11 mouse cellular contexts compared by ENCODE assay signal in the genomic region with DNA sequence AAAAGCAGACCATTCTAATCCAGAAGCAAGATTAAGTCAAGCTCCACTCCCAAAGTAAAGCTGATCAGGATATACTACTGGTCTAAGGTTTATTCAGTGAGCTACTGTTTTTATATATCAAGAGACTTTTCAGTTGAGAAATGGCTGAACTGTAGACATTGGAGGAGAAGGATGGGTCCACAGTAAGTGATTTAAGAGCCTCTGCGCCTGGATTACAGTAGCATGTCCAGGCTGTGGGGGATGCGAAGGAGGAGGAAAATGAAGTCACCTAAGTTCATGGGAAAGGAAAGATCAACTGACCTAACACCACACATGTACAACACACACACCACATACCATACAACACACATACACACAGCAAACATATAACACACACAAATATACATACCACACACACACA. TPM values are rescaled to one million over a fixed set of nuclear protein-coding genes. Genes with fewer than 3 reads are reported as not detected.
DNase-seq lines count a peak whose midpoint lies in the region; ATAC-seq lines count a peak whose summit lies in the region.
"Had no signal": no experiment of that assay in that cellular context is flagged by ENCODE, and none has a peak within 500 bp of the region (broad histone marks: within the 10 kb centered on the region; RNA-seq: fewer than 3 reads in every experiment).

No protein-coding gene starts in this region.

- peaks cover 54% of the 10 kb centered on the region for H3K4me1 ChIP-seq in heart, embryonic 12.5 days (replicated peaks)
- H3K4me1 ChIP-seq in midbrain, embryonic 10.5 days, result peaks cover 13% of the 10 kb centered on the region
- H3K4me1 ChIP-seq in midbrain, embryonic 15.5 days, result peaks cover 12% of the 10 kb centered on the region
- peaks cover 4% of the 10 kb centered on the region; the same call in 1 of the 2 replicates for H3K4me1 ChIP-seq in limb, embryonic 11.5 days (ENCODE audit: control insufficient read depth, insufficient read depth, low read length)

- peak overlapping the region; percentile 89 for H3K9ac ChIP-seq in heart, embryonic 12.5 days
- H3K9ac ChIP-seq in midbrain, embryonic 15.5 days, result no peak overlapping the region
- no peak overlapping the region for H3K9ac ChIP-seq in limb, embryonic 11.5 days (ENCODE audit: low read length)

- DNase-seq in heart, postnatal 36 days, result no peak
- DNase-seq in midbrain, embryonic 10.5 days (ENCODE audit: low spot score), result no peak
- no peak for DNase-seq in limb, embryonic 11.5 days (ENCODE audit: low spot score)
- DNase-seq in spleen, postnatal 36 days (ENCODE audit: low spot score in 2 of 2), result no peak
- DNase-seq in spleen, postnatal 4 days (ENCODE audit: low spot score in 2 of 2), result no peak
- no peak for DNase-seq in testis, postnatal 14 days (ENCODE audit: low spot score)
- DNase-seq: gastrocnemius, postnatal 36 days; lung, postnatal 36 days had no signal

- 29% methylated on average over 2 of the region's 2 CpGs for WGBS in heart, embryonic 12.5 days
- 78% methylated on average over 2 of the region's 2 CpGs for WGBS in midbrain, embryonic 10.5 days
- WGBS in midbrain, embryonic 15.5 days, result 72% methylated on average over 2 of the region's 2 CpGs
- WGBS in limb, embryonic 11.5 days, result 88% methylated on average over 2 of the region's 2 CpGs

- H3K4me3 ChIP-seq in heart, embryonic 12.5 days, result peak overlapping the region; percentile 64
- peak overlapping the region; percentile 55 for H3K4me3 ChIP-seq in midbrain, embryonic 10.5 days
- no peak overlapping the region; the same call in 1 of the 2 replicates for H3K4me3 ChIP-seq in midbrain, embryonic 15.5 days
- H3K4me3 ChIP-seq in limb, embryonic 11.5 days (ENCODE audit: low read depth, low read length), result peak overlapping the region; percentile 42

- no peaks in the 10 kb centered on the region for H3K27me3 ChIP-seq in heart, embryonic 12.5 days (replicated peaks)
- H3K27me3 ChIP-seq in midbrain, embryonic 10.5 days (ENCODE audit: low read depth, poor library complexity, severe bottlenecking), result peaks cover 15% of the 10 kb centered on the region
- H3K27me3 ChIP-seq in midbrain, embryonic 15.5 days (replicated peaks), result no peaks in the 10 kb centered on the region
- H3K27me3 ChIP-seq in limb, embryonic 11.5 days (ENCODE audit: control insufficient read depth, insufficient read depth, low read length), result no peaks in the 10 kb centered on the region

- H3K4me2 ChIP-seq in heart, embryonic 12.5 days, result peak overlapping the region; percentile 72
- no peak overlapping the region for H3K4me2 ChIP-seq in midbrain, embryonic 15.5 days
- H3K4me2 ChIP-seq in limb, embryonic 11.5 days (ENCODE audit: low read depth, severe bottlenecking), result peak overlapping the region; percentile 64

- H3K9me3 ChIP-seq in heart, embryonic 12.5 days (replicated peaks), result no peaks in the 10 kb centered on the region
- H3K9me3 ChIP-seq in midbrain, embryonic 10.5 days (replicated peaks), result no peaks in the 10 kb centered on the region
- H3K9me3 ChIP-seq in midbrain, embryonic 15.5 days, result no peaks in the 10 kb centered on the region
- no peaks in the 10 kb centered on the region for H3K9me3 ChIP-seq in limb, embryonic 11.5 days (ENCODE audit: control insufficient read depth, low read length)

- H3K27ac ChIP-seq in heart, embryonic 12.5 days (ENCODE audit: poor library complexity, severe bottlenecking), result peak overlapping the region; percentile 92
- no peak overlapping the region for H3K27ac ChIP-seq in midbrain, embryonic 10.5 days (replicated peaks)
- H3K27ac ChIP-seq in midbrain, embryonic 15.5 days, result no peak overlapping the region
- H3K27ac ChIP-seq in limb, embryonic 11.5 days (replicated peaks; ENCODE audit: low read depth, low read length), result no peak overlapping the region

- 0 out of 2 replicates have a peak, but pooled peaks cover 3% of the 10 kb centered on the region for H3K36me3 ChIP-seq in heart, embryonic 12.5 days
- no peaks in the 10 kb centered on the region for H3K36me3 ChIP-seq in midbrain, embryonic 10.5 days
- H3K36me3 ChIP-seq in midbrain, embryonic 15.5 days (replicated peaks), result no peaks in the 10 kb centered on the region
- H3K36me3 ChIP-seq in limb, embryonic 11.5 days (ENCODE audit: control insufficient read depth, insufficient read depth, low read length), result no peaks in the 10 kb centered on the region

- intact Hi-C loops in heart, postnatal 36 days (cut with DNase I), result loop anchor here (2.0 to 5.0 kb wide), 3 partner anchors 41 to 86 kb away; no protein-coding TSS in a partner anchor

- no peak for ATAC-seq in heart, embryonic 12.5 days (ENCODE audit: insufficient number of reproducible peaks, low FRiP score)
- no peak for ATAC-seq in midbrain, embryonic 15.5 days (replicated peaks)
- ATAC-seq in limb, embryonic 11.5 days (ENCODE audit: insufficient number of reproducible peaks, low FRiP score, low TSS enrichment, low read depth), result no peak
- ATAC-seq: CD4-positive, CD25-positive, alpha-beta regulatory T cell, adult 4 months had no signal

RNA-seq across cellular contexts. Expression of a gene that starts 1.3 kb away (rescaled TPM):
- 144 and 158 TPM in 2 replicates for polyA plus RNA-seq in heart, embryonic 12.5 days (2016; fragmentation: Nextera tagmentation; extraction: Ambion mirVana)
- total RNA-seq in heart, postnatal 36 days (2021), result 10 to 100 TPM; 65.8 to 75.2 TPM
- 10.8 and 13.9 TPM in 2 replicates for polyA plus RNA-seq in midbrain, embryonic 10.5 days (2016; fragmentation: Nextera tagmentation; extraction: Ambion mirVana)
- polyA plus RNA-seq in midbrain, embryonic 15.5 days (2015; fragmentation: Nextera tagmentation; extraction: Ambion mirVana), result 19.2 and 20.4 TPM in 2 replicates
- polyA plus RNA-seq in limb, embryonic 11.5 days (2014; fragmentation: Nextera tagmentation; extraction: Ambion mirVana), result 24.8 and 32.1 TPM in 2 replicates
